Mouse (Mus musculus) bone marrow, adult 2 months (tissue): Measurements from ENCODE around the gene Polg2. TPM values are rescaled to one million over a fixed set of nuclear protein-coding genes. Genes with fewer than 3 reads are reported as not detected.

Experiments
- H3K27ac ChIP-seq: fragments of 200-500 bp; 2 replicates; pipeline ENCODE4 v1.5.1; 2012; ENCODE audit warnings: low read depth, mild to moderate bottlenecking, control low read depth, inconsistent platforms, low read length; ENCODE audit not compliant: control insufficient read depth, poor library complexity, insufficient read depth
- H3K4me1 ChIP-seq: fragments of 200-500 bp; 2 replicates; pipeline ENCODE4 v1.6.1; 2011; ENCODE audit warnings: low read length; ENCODE audit not compliant: control insufficient read depth, insufficient read depth
- H3K4me3 ChIP-seq: fragments of 200-500 bp; replicated peaks from 2 replicates; pipeline ENCODE3; 2011; ENCODE audit warnings: mild to moderate bottlenecking, low read depth, low read length, control low read depth; ENCODE audit not compliant: control insufficient read depth
- CTCF ChIP-seq: fragments of 200-500 bp; IDR thresholded peaks from 2 replicates; pipeline ENCODE4 v1.5.1; 2011; ENCODE audit warnings: low read length, control low read depth; ENCODE audit not compliant: control insufficient read depth, insufficient read depth
- POLR2A ChIP-seq: fragments of 200-500 bp; IDR thresholded peaks from 2 replicates; pipeline ENCODE4 v1.6.1; 2011; ENCODE audit warnings: low read depth, mild to moderate bottlenecking, control low read depth, low read length, borderline replicate concordance; ENCODE audit not compliant: control insufficient read depth
- WGBS: fragments of 180-500 bp; shearing (Covaris S2); methylation state at CpG from one replicate; pipeline ENCODE4 v1.1.7; 2018; 5-methylcytosine and 5-hydroxymethylcytosine counted together
- polyA plus RNA-seq: library from polyadenylated mRNA; stranded (reverse); fragments of >200 nt; gene quantifications from 2 replicates; pipeline ENCODE4 v1.2.4, GENCODE M21; 2011; ENCODE audit warnings: low replicate concordance; ENCODE audit not compliant: missing spikeins, insufficient read depth, insufficient read length

Polg2 gene
- polyA plus RNA-seq, 1 experiment: 4.9 TPM

GRCm38 (mm10) chr11:106766611-106767162 lies 12.7 kb downstream of the Polg2 start:
- Histone ChIP-seq H3K27ac (no peak overlapping the region), H3K4me3 (no peak overlapping the region), H3K4me1 (peaks cover 7% of the 10 kb centered on the region; the same call in 1 of the 2 replicates)
- TF ChIP-seq POLR2A (no peak), CTCF (no peak)
- 86% methylated on average over 4 of the region's 4 CpGs for WGBS

- TF ChIP-seq POLR2A (no peak; the same call in 1 of the 2 replicates), CTCF (no peak)
- H3K4me3 ChIP-seq: no peak overlapping the region
- H3K4me1 ChIP-seq: peaks cover 24% of the 10 kb centered on the region
- peak overlapping the region; percentile 92 for H3K27ac ChIP-seq
- 30% methylated on average over 9 of the region's 9 CpGs for WGBS
These were observed 16.5 kb downstream of the Polg2 start for GRCm38 (mm10) chr11:106762800-106763185.

- no peak overlapping the region for H3K4me3 ChIP-seq
These were observed 17.1 kb downstream of the Polg2 start for GRCm38 (mm10) chr11:106762139-106762799.

GRCm38 (mm10) chr11:106760511-106760910 lies 18.8 kb downstream of the Polg2 start:
- WGBS: 66% methylated on average over 5 of the region's 5 CpGs
- Histone ChIP-seq H3K27ac (peak overlapping the region; percentile 92), H3K4me3 (no peak overlapping the region), H3K4me1 (peaks cover 24% of the 10 kb centered on the region)
- TF ChIP-seq POLR2A: no peak
- no peak for TF ChIP-seq CTCF

More at GRCm38 (mm10) chr11:106762139-106762799, 17.1 kb downstream of the Polg2 start:
- TF ChIP-seq POLR2A (peak; percentile 16; the same call in 1 of the 2 replicates), CTCF (no peak)
- peaks cover 24% of the 10 kb centered on the region for H3K4me1 ChIP-seq
- H3K27ac ChIP-seq: peak overlapping the region; percentile 92
- under 1% methylated on average over 5 of the region's 5 CpGs for WGBS

- no peak for TF ChIP-seq CTCF
- WGBS: 15% methylated on average over 3 of the region's 3 CpGs
- Histone ChIP-seq H3K4me3 (no peak overlapping the region), H3K4me1 (peaks cover 25% of the 10 kb centered on the region), H3K27ac (peak overlapping the region; percentile 81; the same call in 1 of the 2 replicates)
These were observed 20.3 kb downstream of the Polg2 start for GRCm38 (mm10) chr11:106759028-106759427.

- Histone ChIP-seq H3K4me1 (peaks cover 13% of the 10 kb centered on the region), H3K27ac (no peak overlapping the region), H3K4me3 (no peak overlapping the region)
- 87% methylated on average over 5 of the region's 5 CpGs for WGBS
- TF ChIP-seq POLR2A: no peak
- TF ChIP-seq CTCF: no peak
These were observed 23.8 kb downstream of the Polg2 start for GRCm38 (mm10) chr11:106755583-106755982.

- TF ChIP-seq POLR2A: no peak
- TF ChIP-seq CTCF: no peak
- H3K4me1 ChIP-seq: peaks cover 6% of the 10 kb centered on the region
- no peak overlapping the region for H3K27ac ChIP-seq
- no peak overlapping the region for H3K4me3 ChIP-seq
- 76% methylated on average over 6 of the region's 6 CpGs for WGBS
These were observed 26.0 kb downstream of the Polg2 start for GRCm38 (mm10) chr11:106753314-106753713.

- Histone ChIP-seq H3K4me3 (peak overlapping the region; percentile 56), H3K4me1 (peaks cover 6% of the 10 kb centered on the region; the same call in 1 of the 2 replicates), H3K27ac (peak overlapping the region; percentile 88)
- TF ChIP-seq CTCF (no peak), POLR2A (peak; percentile 87)
- WGBS: 6% methylated on average over 7 of the region's 7 CpGs
These were observed 27.2 kb downstream of the Polg2 start for GRCm38 (mm10) chr11:106752103-106752502.
